Mouse (Mus musculus) erythroid progenitor cell, adult 5-6 weeks (primary cell): Measurements from ENCODE around the gene Pzp. TPM values are rescaled to one million over a fixed set of nuclear protein-coding genes. Genes with fewer than 3 reads are reported as not detected.

ENCODE experiments used
- ATAC-seq: replicated peaks from 2 replicates; pipeline ENCODE4 v1.8.0; 2016; ENCODE audit warnings: moderate number of reproducible peaks, mild to moderate bottlenecking, moderate TSS enrichment, inconsistent platforms; ENCODE audit not compliant: poor library complexity, low FRiP score, severe bottlenecking
- total RNA-seq, 2 experiments: library from RNA; stranded (forward) in 1 of 2; stranded (reverse) in 1 of 2; fragments of 150-400 nt in 1 of 2; fragments of 186-747, 209-891 nt in 1 of 2; gene quantifications; 2 replicates each; pipeline versions ENCODE4 v1.2.3 to v1.2.4; 2015 to 2017; ENCODE audit warnings: low replicate concordance in 2 of 2

The Pzp gene
- total RNA-seq (2015; ENCODE audit: low replicate concordance) (not detected in 2 replicates), total RNA-seq (2017; ENCODE audit: low replicate concordance) (not detected in 2 replicates)

GRCm38 (mm10) chr6:128526601-128527000, at the start of gene Pzp:
Pzp (minus strand) TSS chr6:128526720.
- ATAC-seq, result no peak

GRCm38 (mm10) chr6:128566589-128566988, 40.1 kb upstream of the Pzp start:
- no peak for ATAC-seq

DNA sequence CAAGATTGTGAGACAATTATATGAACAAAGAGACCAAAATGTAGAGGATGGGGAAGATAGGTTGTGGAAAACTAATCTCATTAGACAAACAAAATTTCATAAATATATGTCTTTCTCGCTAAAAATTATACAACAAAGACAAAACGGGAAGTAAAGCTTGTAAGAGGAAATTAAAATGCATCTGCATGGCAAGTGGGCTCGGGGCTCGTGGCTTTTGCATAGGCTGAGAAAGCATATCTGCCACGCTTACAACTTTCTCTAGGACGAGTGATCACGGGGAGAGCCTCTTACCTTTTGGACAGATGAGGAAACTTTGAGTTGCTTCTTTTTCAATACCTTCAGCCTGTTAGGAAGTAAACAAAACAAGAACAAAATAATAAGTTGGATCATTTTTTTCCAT, 27.5 kb upstream of the Pzp start:
- no peak for ATAC-seq

DNA sequence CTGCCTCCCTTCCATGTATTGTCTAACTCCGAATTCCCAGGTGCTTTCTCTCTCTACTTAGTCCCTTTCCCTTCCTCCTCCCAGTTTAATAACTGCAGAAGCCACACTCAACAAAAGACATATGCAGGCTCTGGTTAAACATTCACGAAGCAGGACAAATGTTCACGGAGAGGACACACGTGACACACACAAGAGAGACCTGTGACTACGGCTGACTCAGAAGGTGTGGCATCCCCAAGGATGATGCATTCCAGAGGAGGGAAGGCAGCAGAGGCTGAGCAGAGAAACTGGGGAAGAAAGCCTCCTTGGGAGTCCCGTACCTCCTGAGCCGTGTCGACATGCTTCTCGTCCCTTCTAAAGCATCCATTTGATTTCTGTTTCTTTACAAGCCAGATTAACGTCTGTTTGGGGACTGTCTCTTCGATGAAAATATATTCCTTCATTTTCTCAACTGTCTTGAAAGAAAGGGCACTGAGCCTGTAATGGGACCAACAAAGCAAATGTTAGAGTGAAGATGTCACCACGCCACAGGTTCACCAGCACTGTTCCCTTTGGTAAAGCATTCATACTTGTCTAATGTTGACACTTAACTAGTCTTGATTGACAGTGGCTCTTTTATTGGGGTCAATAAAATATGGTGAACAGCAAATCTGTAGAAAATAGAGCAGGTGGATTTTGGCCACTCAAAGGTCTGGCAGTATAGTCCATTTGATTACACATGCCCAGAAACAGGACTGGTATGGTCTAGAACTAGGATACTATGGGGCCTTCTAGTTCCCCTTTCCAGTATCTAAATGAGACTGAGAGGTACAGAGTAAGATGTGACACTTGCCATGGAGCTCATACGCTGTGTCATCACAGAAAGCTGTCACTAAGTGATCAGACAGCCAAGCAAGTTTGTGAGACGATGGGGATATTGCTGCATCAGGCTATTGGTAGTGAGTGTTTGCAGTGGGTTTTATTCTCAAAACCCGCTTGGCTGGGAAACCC, 23.2 kb upstream of the Pzp start:
- ATAC-seq, result no peak

DNA sequence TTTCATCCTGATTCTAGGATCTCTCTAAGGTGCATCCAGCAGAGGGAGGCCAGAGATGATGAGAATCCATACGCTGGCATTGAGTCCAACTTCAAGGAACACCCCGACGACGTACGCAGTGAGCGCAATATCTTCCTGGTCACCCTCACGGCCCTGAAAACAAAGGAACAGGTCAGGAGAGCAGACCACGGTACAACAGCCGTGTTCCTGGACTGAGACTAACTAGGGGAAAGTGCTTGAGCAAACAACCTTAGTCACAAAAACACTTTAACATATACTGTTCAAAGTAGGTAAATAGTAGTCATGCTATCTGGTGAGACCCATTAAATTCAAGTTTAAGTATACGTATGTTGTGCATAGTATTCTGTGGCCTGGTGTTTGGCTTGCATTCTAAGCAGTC, 22.0 kb upstream of the Pzp start:
- no peak for ATAC-seq

- ATAC-seq, result no peak
These were observed 18.9 kb upstream of the Pzp start for GRCm38 (mm10) chr6:128545402-128545801.

- no peak for ATAC-seq
These were observed 16.7 kb upstream of the Pzp start for GRCm38 (mm10) chr6:128543226-128543625.

DNA sequence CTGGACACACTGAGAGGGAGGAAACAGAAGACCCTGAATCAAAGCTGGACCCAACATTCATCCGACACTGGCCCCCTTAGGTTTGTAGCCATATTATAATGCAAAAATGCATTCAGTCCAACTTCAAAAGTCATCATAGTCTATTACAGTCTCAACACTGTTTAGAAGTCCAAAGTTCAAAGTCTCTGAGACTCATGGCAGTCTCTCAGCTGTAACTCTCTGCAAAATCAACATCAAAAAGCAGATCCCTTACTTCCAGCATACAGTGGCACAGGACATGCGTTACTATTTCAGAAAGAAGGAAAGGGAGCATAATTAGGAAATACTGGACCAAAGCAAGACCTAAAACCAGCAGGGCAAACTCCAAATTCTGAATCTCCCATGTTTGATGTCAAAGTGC, 8.7 kb upstream of the Pzp start:
- no peak for ATAC-seq

DNA sequence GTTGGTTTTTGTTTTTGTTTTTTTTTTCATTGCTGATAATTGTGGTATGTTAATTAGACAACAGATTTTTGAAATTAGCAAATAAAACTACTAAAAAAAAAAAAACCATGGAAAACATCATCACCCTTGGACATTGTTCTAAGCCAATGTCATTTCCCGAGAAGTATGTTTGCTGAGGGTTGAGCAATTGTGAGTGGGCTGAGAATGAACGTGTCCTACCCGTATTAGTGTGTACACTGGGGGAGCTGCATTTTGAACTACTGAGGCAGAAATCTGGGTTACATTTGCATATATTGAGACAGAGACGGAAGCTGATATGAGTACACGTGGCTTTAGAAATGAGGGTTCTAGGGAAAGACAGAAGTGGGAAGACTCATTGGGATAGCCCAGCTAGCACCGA, 6.8 kb upstream of the Pzp start:
- no peak for ATAC-seq

GRCm38 (mm10) chr6:128532701-128533100, 6.2 kb upstream of the Pzp start:
- ATAC-seq, result no peak

GRCm38 (mm10) chr6:128528491-128528890, 2.0 kb upstream of the Pzp start:
- ATAC-seq, result no peak

DNA sequence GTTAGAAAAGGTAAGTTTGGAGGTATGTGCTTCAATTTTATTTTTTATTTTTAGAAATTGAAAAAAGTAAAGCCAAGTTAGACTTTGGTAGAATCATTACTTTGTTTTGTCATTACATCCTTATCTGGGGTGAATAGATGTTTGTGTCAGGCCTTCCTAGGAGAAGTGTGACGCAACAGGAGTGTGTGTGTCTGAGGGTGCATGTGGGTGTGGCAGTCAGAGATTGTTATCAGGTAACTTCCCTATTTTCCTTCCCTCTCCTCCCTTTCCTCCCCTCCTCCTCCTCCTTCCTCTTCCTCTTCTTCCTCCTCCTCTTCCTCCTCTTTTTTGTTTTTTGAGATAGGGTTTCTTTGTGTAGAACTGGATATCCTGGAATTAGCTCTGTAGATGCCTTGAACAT, 590 bp upstream of the Pzp start:
- ATAC-seq, result no peak

DNA sequence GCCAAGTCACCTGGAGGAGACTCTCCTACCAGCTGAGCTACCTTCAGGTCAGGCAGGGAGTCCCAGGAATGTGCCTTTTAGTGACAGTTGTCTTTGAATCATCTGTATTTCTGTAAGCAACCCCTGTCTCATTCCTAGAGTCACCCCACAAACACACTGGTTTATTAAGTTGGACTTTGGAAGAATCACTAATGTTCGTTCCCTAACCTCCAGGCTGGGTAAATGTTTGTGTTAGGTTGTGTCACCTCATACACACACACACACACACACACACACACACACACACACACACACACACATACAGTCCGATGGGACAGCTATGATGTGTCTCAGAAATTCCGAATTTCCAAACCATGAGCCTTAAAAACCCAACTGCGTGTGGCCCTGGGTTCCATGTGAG, 719 bp downstream of the Pzp start:
- ATAC-seq, result no peak

GRCm38 (mm10) chr6:128523360-128523759, 3.2 kb downstream of the Pzp start:
- ATAC-seq, result no peak

GRCm38 (mm10) chr6:128519159-128519558, 7.4 kb downstream of the Pzp start:
- ATAC-seq, result no peak

DNA sequence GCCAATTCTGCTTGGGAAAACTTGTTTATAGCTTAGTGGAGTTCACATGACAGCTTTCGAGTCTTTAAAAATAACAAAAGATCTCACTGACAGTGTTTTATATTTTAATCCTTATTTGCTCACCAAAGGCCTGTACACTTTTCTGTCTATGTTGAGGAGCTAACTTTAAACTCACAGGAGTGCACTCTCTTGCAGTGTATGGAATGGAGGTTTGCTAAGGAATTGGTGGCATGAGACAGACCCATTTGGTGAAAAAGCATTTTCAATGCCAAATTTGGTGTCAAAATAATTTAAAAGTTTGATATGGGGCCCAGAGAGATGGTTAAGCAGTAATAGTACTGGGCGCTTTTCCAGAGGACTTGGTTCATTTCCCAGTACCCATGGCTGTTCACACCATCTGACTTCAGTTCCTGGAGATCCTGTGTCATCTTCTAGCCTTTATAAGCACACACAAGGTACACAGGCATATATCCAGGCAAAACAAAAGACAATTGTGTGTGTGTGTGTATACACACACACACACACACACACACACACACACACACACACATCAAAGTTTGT, 20.8 kb downstream of the Pzp start:
- no peak for ATAC-seq

DNA sequence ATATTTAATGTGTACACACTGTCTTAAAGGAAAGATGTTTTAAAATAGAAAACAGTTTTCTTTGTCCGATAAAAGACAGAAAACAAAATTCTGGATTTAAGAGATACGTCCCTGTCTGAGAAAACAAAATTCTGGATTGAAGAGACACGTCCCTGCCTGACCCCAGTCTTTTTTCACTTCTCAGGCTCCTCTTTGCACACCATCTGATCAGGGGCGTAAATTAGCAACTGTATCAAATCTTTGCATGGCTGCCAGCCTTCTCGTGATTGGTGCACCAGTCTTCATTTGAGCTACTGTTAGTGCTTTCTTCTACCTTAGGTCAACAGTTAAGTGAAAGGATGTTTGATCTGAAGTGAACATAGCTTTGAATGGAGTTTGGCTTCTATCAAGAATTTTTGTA, 21.8 kb downstream of the Pzp start:
- no peak for ATAC-seq

DNA sequence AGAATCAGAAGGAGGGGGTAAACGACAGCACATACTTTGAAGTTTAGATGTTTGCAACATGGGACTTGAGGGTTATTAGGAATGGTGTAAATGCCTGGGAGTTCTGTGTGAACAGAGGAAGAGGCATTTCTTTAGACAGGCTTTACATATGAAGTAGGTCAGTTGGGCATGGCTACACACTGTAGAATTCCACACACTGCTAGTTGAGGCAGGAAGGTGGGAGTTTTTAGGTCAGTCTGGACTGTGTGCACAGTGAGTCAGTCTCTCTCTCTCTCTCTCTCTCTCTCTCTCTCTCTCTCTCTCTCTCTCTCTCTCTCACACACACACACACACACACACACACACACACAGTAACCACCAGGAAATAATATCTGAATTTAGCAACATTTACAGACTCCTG, 31.2 kb downstream of the Pzp start:
- ATAC-seq, result no peak

- no peak for ATAC-seq
These were observed 31.7 kb downstream of the Pzp start for GRCm38 (mm10) chr6:128494646-128495331.

DNA sequence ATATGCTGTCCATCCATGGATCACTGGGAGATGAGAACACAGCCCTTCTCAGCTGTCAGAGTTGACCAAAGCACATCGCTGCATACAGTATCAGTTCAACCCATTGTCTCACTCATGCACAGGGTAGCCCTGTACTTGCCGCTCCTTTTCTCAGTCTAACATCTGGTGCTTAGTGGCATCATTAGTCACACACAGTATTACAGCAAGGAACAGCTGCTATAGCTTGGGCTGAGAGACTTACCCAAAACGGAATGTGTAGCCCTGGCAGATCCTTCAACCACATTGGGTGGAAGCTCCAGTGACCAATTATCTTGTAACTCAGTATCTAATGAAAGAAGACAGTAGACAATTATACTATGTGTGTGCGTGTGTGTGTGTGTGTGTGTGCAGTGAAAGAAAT, 34.6 kb downstream of the Pzp start:
- no peak for ATAC-seq

- no peak for ATAC-seq
These were observed 36.4 kb downstream of the Pzp start for GRCm38 (mm10) chr6:128490141-128490540.
